Mouse (Mus musculus): ENCODE results near the gene Gm14459. TPM values are rescaled to one million over a fixed set of nuclear protein-coding genes. Genes with fewer than 3 reads are reported as not detected.
"Not testable (repeated sequence)": the region's sequence is repeated elsewhere in the genome, so short reads cannot be mapped to it uniquely, and the experiment has no call there.

Gm14459 gene
- not detected for total RNA-seq (2021)
- long read RNA-seq, experiment 1 = 0 reads
- long read RNA-seq, experiment 2 = 0 reads

DNA sequence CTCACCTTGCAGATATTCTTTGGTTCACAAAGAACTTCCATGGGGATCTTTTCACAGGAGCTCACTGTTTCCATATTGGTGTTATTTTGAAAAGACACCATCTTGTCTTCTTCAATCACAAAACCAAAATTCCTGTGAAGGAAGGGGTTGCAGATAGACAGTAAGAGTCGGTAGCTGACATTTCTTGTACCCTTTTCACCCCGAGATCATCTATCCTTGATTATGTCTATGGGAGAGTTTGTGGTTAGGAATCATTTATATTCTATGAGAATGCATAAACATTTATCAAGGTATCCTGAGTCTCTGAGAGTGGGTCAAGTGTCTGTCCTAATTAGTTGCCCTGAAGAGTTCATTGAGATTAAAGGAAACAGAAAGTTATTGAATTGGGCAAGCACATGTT is at the start of gene Gm14459:
Gene Gm14459, minus strand, starts transcription at position 101 of the 400 bp plus-strand sequence.
- intact Hi-C loops (cut with DNase I) = no loop called here
- H3K4me3 ChIP-seq = no peak within 1 kb of the TSS
- DNase-seq (ENCODE audit: extremely low spot score in 1 of 2, low spot score in 2 of 2) = no peak
- TF ChIP-seq CTCF (IDR thresholded peaks at IDR 0.05) = no peak
- no peak within 1 kb of the TSS for H3K27ac ChIP-seq

DNA sequence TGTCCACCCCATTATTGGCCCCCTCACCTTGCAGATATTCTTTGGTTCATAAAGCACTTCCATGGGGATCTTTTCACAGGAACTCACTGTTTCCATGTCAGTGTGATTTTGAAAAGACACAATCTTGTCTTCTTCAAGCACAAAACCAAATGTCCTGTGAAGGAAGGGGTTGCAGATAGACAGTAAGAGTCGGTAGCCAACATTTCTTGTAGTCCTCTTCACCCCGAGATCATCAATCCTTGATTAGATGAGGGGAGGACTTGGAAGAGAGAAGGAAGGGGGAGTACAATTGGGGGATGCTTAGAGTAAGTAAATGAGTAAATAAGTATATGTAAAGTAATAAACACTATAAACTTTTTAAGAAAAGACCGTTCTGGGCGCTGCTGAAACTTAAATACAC is 23.4 kb upstream of the Gm14459 start, which contains the start of gene Ssxb6:
Gene Ssxb6, minus strand, starts transcription at position 101 of the 400 bp plus-strand sequence.
- intact Hi-C loops (cut with DNase I) = loop anchor here (10.0 kb wide), 1 partner anchor 117 kb away; no protein-coding TSS in a partner anchor
- not testable (repeated sequence) for H3K27ac ChIP-seq; H3K4me3 ChIP-seq; DNase-seq (ENCODE audit: extremely low spot score in 1 of 2, low spot score in 2 of 2)

Other genes starting within 250 kb of the Gm14459 start
- not detected for gene Ssxb10, start 197.5 kb downstream of the Gm14459 start, total RNA-seq (2021)
- gene Ssxb9, start 158.0 kb downstream of the Gm14459 start, total RNA-seq (2021) = not detected
- gene Ssxb1, start 111.6 kb downstream of the Gm14459 start, total RNA-seq (2021) = not detected
- not detected for gene Ssxb2, start 63.2 kb downstream of the Gm14459 start, total RNA-seq (2021)
- not detected for gene Ssxb6, start 23.3 kb upstream of the Gm14459 start, total RNA-seq (2021)
- gene Ssxb3, start 66.9 kb upstream of the Gm14459 start, total RNA-seq (2021) = not detected
- not detected for gene Ssxb8, start 165.9 kb upstream of the Gm14459 start, total RNA-seq (2021)
- not detected for gene Ssx9, start 223.5 kb upstream of the Gm14459 start, total RNA-seq (2021)